Comparison of ENCODE assay signal across 8 mouse cellular contexts in the genomic region with DNA sequence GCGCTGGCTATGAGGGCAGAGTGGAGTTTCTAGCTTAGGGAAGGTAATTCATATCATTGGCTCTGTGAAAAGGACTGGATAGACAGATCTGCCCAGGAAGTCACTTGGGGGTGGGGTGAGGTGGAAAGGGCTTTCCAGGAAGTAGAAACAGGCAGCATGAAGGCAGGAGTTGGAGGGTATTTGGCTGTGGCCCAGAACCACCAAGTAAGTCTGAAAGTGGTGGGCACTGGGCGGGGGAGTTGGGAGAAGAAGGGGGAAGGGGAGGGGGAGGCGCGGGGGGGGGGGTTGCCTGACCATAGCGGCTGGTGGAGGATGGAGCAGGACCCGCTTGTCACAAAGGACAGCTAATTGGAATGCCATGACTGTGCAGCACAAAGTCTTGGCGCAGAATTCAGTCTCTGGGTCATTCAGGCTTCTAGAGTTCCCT. TPM values are rescaled to one million over a fixed set of nuclear protein-coding genes. Genes with fewer than 3 reads are reported as not detected.
DNase-seq lines count a peak whose midpoint lies in the region; ATAC-seq and TF ChIP-seq lines count a peak whose summit lies in the region.

No protein-coding gene starts in this region.

- H3K9me3 ChIP-seq in embryonic facial prominence, embryonic 10.5 days, result no peaks in the 10 kb centered on the region
- H3K9me3 ChIP-seq in hindbrain, embryonic 16.5 days (ENCODE audit: control insufficient read depth, low read length), result no peaks in the 10 kb centered on the region
- H3K9me3 ChIP-seq in liver, embryonic 15.5 days (replicated peaks), result no peaks in the 10 kb centered on the region
- no peaks in the 10 kb centered on the region for H3K9me3 ChIP-seq in neural tube, embryonic 13.5 days

- ATAC-seq in hindbrain, embryonic 16.5 days, result peak; percentile 91
- ATAC-seq in liver, embryonic 15.5 days (ENCODE audit: insufficient read depth), result peak; percentile 56
- ATAC-seq in neural tube, embryonic 13.5 days (ENCODE audit: low read depth), result peak; percentile 70

- intact Hi-C loops in left cerebral cortex, adult 2 months (cut with DNase I), result no loop called here

- H3K27ac ChIP-seq in left cerebral cortex, adult 2 months, result no peak overlapping the region; the same call in 1 of the 2 replicates
- peak overlapping the region; percentile 86 for H3K27ac ChIP-seq in embryonic facial prominence, embryonic 10.5 days (replicated peaks)
- 0 out of 2 replicates have a peak overlapping the region, but pooled peaks have one; percentile 37 for H3K27ac ChIP-seq in hindbrain, embryonic 16.5 days (ENCODE audit: low read depth, low read length)
- peak overlapping the region; percentile 70 for H3K27ac ChIP-seq in liver, embryonic 15.5 days (replicated peaks)
- H3K27ac ChIP-seq in neural tube, embryonic 13.5 days (replicated peaks), result peak overlapping the region; percentile 33; the same call in 1 of the 2 replicates

- H3K9ac ChIP-seq in hindbrain, embryonic 16.5 days (ENCODE audit: low read depth, low read length), result peak overlapping the region; percentile 57
- peak overlapping the region; percentile 79 for H3K9ac ChIP-seq in liver, embryonic 15.5 days
- peak overlapping the region; percentile 65 for H3K9ac ChIP-seq in neural tube, embryonic 13.5 days

- peak overlapping the region; percentile 68 for H3K4me3 ChIP-seq in left cerebral cortex, adult 2 months
- peak overlapping the region; percentile 71 for H3K4me3 ChIP-seq in embryonic facial prominence, embryonic 10.5 days
- H3K4me3 ChIP-seq in hindbrain, embryonic 16.5 days (ENCODE audit: low read length), result peak overlapping the region; percentile 41
- peak overlapping the region; percentile 87 for H3K4me3 ChIP-seq in liver, embryonic 15.5 days (replicated peaks)
- peak overlapping the region; percentile 43 for H3K4me3 ChIP-seq in neural tube, embryonic 13.5 days

- TF ChIP-seq CTCF in left cerebral cortex, adult 2 months (IDR thresholded peaks at IDR 0.05), result no peak

- H3K4me2 ChIP-seq in hindbrain, embryonic 16.5 days (ENCODE audit: low read length), result peak overlapping the region; percentile 73
- peak overlapping the region; percentile 79 for H3K4me2 ChIP-seq in liver, embryonic 15.5 days
- peak overlapping the region; percentile 73 for H3K4me2 ChIP-seq in neural tube, embryonic 13.5 days

- DNase-seq in left cerebral cortex, adult 2 months (ENCODE audit: extremely low spot score in 1 of 2, low spot score in 2 of 2), result no peak
- DNase-seq in left cerebral cortex, adult 18-20 months (ENCODE audit: low spot score in 2 of 2), result no peak
- DNase-seq in embryonic facial prominence, embryonic 10.5 days (ENCODE audit: low spot score), result peak; percentile 40
- DNase-seq in right cerebral cortex, postnatal 36 days (ENCODE audit: low spot score in 2 of 2), result no peak
- DNase-seq in right cerebral cortex, postnatal 25 days, result no peak

- peaks cover 18% of the 10 kb centered on the region for H3K4me1 ChIP-seq in embryonic facial prominence, embryonic 10.5 days
- H3K4me1 ChIP-seq in hindbrain, embryonic 16.5 days (ENCODE audit: control insufficient read depth, insufficient read depth, low read depth, low read length), result 0 out of 2 replicates have a peak, but pooled peaks cover 3% of the 10 kb centered on the region
- peaks cover 26% of the 10 kb centered on the region for H3K4me1 ChIP-seq in liver, embryonic 15.5 days (replicated peaks)
- peaks cover 15% of the 10 kb centered on the region for H3K4me1 ChIP-seq in neural tube, embryonic 13.5 days (replicated peaks)

- H3K36me3 ChIP-seq in embryonic facial prominence, embryonic 10.5 days (replicated peaks), result peaks cover 8% of the 10 kb centered on the region
- no peaks in the 10 kb centered on the region for H3K36me3 ChIP-seq in hindbrain, embryonic 16.5 days (ENCODE audit: control insufficient read depth, insufficient read depth, low read length)
- peaks cover 23% of the 10 kb centered on the region for H3K36me3 ChIP-seq in liver, embryonic 15.5 days (replicated peaks)
- no peaks in the 10 kb centered on the region for H3K36me3 ChIP-seq in neural tube, embryonic 13.5 days

- no peaks in the 10 kb centered on the region for H3K27me3 ChIP-seq in embryonic facial prominence, embryonic 10.5 days (replicated peaks; ENCODE audit: low read depth, poor library complexity, severe bottlenecking)
- H3K27me3 ChIP-seq in hindbrain, embryonic 16.5 days (replicated peaks; ENCODE audit: control insufficient read depth, insufficient read depth, low read length), result no peaks in the 10 kb centered on the region
- no peaks in the 10 kb centered on the region for H3K27me3 ChIP-seq in liver, embryonic 15.5 days
- no peaks in the 10 kb centered on the region for H3K27me3 ChIP-seq in neural tube, embryonic 13.5 days

- 13% methylated on average over 5 of the region's 7 CpGs for WGBS in embryonic facial prominence, embryonic 10.5 days
- 17% methylated on average over 4 of the region's 7 CpGs for WGBS in hindbrain, embryonic 16.5 days
- WGBS in liver, embryonic 15.5 days (ENCODE audit: insufficient replicate concordance), result 4% methylated on average over 7 of the region's 7 CpGs
- 11% methylated on average over 7 of the region's 7 CpGs for WGBS in neural tube, embryonic 13.5 days

RNA-seq across cellular contexts. Expression of gene Eif2ak2, which starts 0.5 kb away (rescaled TPM):
- total RNA-seq in left cerebral cortex, adult 2 months (2021), result 1 to 10 TPM; 4.6 to 5.5 TPM
- total RNA-seq in left cerebral cortex, adult 18-20 months (2021), result 1 to 10 TPM; 4.3 to 5.0 TPM
- polyA plus RNA-seq in embryonic facial prominence, embryonic 10.5 days (2016; fragmentation: Nextera tagmentation; extraction: Ambion mirVana), result 6.0 and 7.6 TPM in 2 replicates
- 3.0 and 3.3 TPM in 2 replicates for polyA plus RNA-seq in hindbrain, embryonic 16.5 days (2015; fragmentation: Nextera tagmentation; extraction: Ambion mirVana)
- 7.2 and 7.7 TPM in 2 replicates for polyA plus RNA-seq in liver, embryonic 15.5 days (2015; fragmentation: Nextera tagmentation; extraction: Ambion mirVana)
- 2.4 and 3.4 TPM in 2 replicates for polyA plus RNA-seq in neural tube, embryonic 13.5 days (2015; fragmentation: Nextera tagmentation; extraction: Ambion mirVana)

RNA-seq across cellular contexts. Expression of gene Sult6b1, which starts 24.9 kb away (rescaled TPM):
- total RNA-seq in left cerebral cortex, adult 2 months (2021), result under 1 TPM in 1 of 2 experiments, not detected in 1; 0.79 TPM
- not detected for total RNA-seq in left cerebral cortex, adult 18-20 months (2021)
- 0.19 TPM in 1 of 2 replicates, not detected in the other for polyA plus RNA-seq in embryonic facial prominence, embryonic 10.5 days (2016; fragmentation: Nextera tagmentation; extraction: Ambion mirVana)
- polyA plus RNA-seq in hindbrain, embryonic 16.5 days (2015; fragmentation: Nextera tagmentation; extraction: Ambion mirVana), result 0.36 TPM in 1 of 2 replicates, not detected in the other
- 0.03 TPM in 1 of 2 replicates, not detected in the other for polyA plus RNA-seq in liver, embryonic 15.5 days (2015; fragmentation: Nextera tagmentation; extraction: Ambion mirVana)
- 0.26 TPM in 1 of 2 replicates, not detected in the other for polyA plus RNA-seq in neural tube, embryonic 13.5 days (2015; fragmentation: Nextera tagmentation; extraction: Ambion mirVana)

RNA-seq across cellular contexts. Expression of gene Cebpzos, which starts 34.4 kb away (rescaled TPM):
- total RNA-seq in left cerebral cortex, adult 2 months (2021), result 10 to 100 TPM; 25.3 to 28.9 TPM
- total RNA-seq in left cerebral cortex, adult 18-20 months (2021), result 10 to 100 TPM; 24.0 to 29.4 TPM
- polyA plus RNA-seq in embryonic facial prominence, embryonic 10.5 days (2016; fragmentation: Nextera tagmentation; extraction: Ambion mirVana), result 99.2 and 102 TPM in 2 replicates
- polyA plus RNA-seq in hindbrain, embryonic 16.5 days (2015; fragmentation: Nextera tagmentation; extraction: Ambion mirVana), result 105 and 127 TPM in 2 replicates
- 38.1 and 44.7 TPM in 2 replicates for polyA plus RNA-seq in liver, embryonic 15.5 days (2015; fragmentation: Nextera tagmentation; extraction: Ambion mirVana)
- polyA plus RNA-seq in neural tube, embryonic 13.5 days (2015; fragmentation: Nextera tagmentation; extraction: Ambion mirVana), result 129 and 134 TPM in 2 replicates

RNA-seq across cellular contexts. Expression of gene Gpatch11, which starts 46.5 kb away (rescaled TPM):
- total RNA-seq in left cerebral cortex, adult 2 months (2021), result 10 to 100 TPM; 38.6 to 42.8 TPM
- total RNA-seq in left cerebral cortex, adult 18-20 months (2021), result 10 to 100 TPM; 37.4 to 44.6 TPM
- 39.3 and 42.7 TPM in 2 replicates for polyA plus RNA-seq in embryonic facial prominence, embryonic 10.5 days (2016; fragmentation: Nextera tagmentation; extraction: Ambion mirVana)
- polyA plus RNA-seq in hindbrain, embryonic 16.5 days (2015; fragmentation: Nextera tagmentation; extraction: Ambion mirVana), result 54.4 and 56.9 TPM in 2 replicates
- 12.4 and 13.4 TPM in 2 replicates for polyA plus RNA-seq in liver, embryonic 15.5 days (2015; fragmentation: Nextera tagmentation; extraction: Ambion mirVana)
- polyA plus RNA-seq in neural tube, embryonic 13.5 days (2015; fragmentation: Nextera tagmentation; extraction: Ambion mirVana), result 54.6 and 66.2 TPM in 2 replicates

RNA-seq across cellular contexts. Expression of gene Heatr5b, which starts 46.7 kb away (rescaled TPM):
- total RNA-seq in left cerebral cortex, adult 2 months (2021), result 10 to 100 TPM; 56.7 to 59.8 TPM
- total RNA-seq in left cerebral cortex, adult 18-20 months (2021), result 10 to 100 TPM; 49.5 to 53.4 TPM
- polyA plus RNA-seq in embryonic facial prominence, embryonic 10.5 days (2016; fragmentation: Nextera tagmentation; extraction: Ambion mirVana), result 14.6 and 15.2 TPM in 2 replicates
- 16.9 and 21.8 TPM in 2 replicates for polyA plus RNA-seq in hindbrain, embryonic 16.5 days (2015; fragmentation: Nextera tagmentation; extraction: Ambion mirVana)
- polyA plus RNA-seq in liver, embryonic 15.5 days (2015; fragmentation: Nextera tagmentation; extraction: Ambion mirVana), result 3.7 and 4.1 TPM in 2 replicates
- 20.4 and 21.4 TPM in 2 replicates for polyA plus RNA-seq in neural tube, embryonic 13.5 days (2015; fragmentation: Nextera tagmentation; extraction: Ambion mirVana)
